8 mouse cellular contexts compared by ENCODE assay signal in the genomic region with DNA sequence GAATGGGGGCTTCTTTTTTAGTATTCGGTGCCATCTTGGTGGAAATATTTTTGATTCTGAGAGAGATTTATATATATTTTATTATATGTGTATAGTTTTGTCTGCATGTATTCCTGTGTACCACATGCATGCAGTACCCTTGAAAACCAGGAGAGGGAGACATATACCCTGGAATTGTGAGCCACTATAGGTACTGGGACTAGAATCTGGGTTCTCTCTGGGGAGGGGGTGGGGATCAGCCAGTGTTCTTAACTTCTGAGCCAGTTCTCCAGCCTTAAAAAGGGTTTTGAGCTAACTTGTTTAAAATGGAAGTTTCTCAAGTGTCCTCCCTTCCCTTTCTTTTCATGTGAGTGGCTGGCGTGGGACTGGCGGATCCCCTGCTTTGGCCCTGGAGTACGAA. TPM values are rescaled to one million over a fixed set of nuclear protein-coding genes. Genes with fewer than 3 reads are reported as not detected.
DNase-seq lines count a peak whose midpoint lies in the region; ATAC-seq and TF ChIP-seq lines count a peak whose summit lies in the region.

No protein-coding gene starts in this region.

- H3K79me3 ChIP-seq in C2C12 (ENCODE audit: low read depth), result no peaks in the 10 kb centered on the region

- H3K4me1 ChIP-seq in lung, embryonic 14.5 days (ENCODE audit: insufficient read depth), result no peaks in the 10 kb centered on the region

- TF ChIP-seq CTCF in C2C12 (IDR thresholded peaks at IDR 0.05; ENCODE audit: control insufficient read depth, insufficient read depth, insufficient read length), result peak; percentile 2
- peak; percentile 86 for TF ChIP-seq CTCF in lung, embryonic 14.5 days (IDR thresholded peaks at IDR 0.05; ENCODE audit: low read depth)

- H3K36me3 ChIP-seq in C2C12 (ENCODE audit: control insufficient read depth, insufficient read depth), result no peaks in the 10 kb centered on the region
- no peaks in the 10 kb centered on the region for H3K36me3 ChIP-seq in lung, embryonic 14.5 days (ENCODE audit: insufficient read depth)

- WGBS in lung, embryonic 14.5 days, result 63% methylated on average over 4 of the region's 4 CpGs

- peaks cover 57% of the 10 kb centered on the region for H3K27me3 ChIP-seq in C2C12 (ENCODE audit: control insufficient read depth, insufficient read depth, insufficient read length)
- no peaks in the 10 kb centered on the region for H3K27me3 ChIP-seq in lung, embryonic 14.5 days (ENCODE audit: insufficient read depth, low read length)

- no peaks in the 10 kb centered on the region for H3K9me3 ChIP-seq in lung, embryonic 14.5 days (ENCODE audit: low read depth, low read length)

- no peaks in the 10 kb centered on the region for H3K79me2 ChIP-seq in C2C12 (ENCODE audit: control insufficient read depth, insufficient read depth)

- peak; percentile 72 for DNase-seq in gastrocnemius, adult 18-20 months (ENCODE audit: low spot score)
- DNase-seq in gastrocnemius, postnatal 25 days, result no peak
- peak; percentile 37 for DNase-seq in brain, embryonic 18.5 days (ENCODE audit: low read depth, low spot score)
- DNase-seq in fibroblast of lung, adult 2 months (ENCODE audit: low read depth), result peak; percentile 22
- DNase-seq in kidney, postnatal 14 days, result peak; percentile 73
- DNase-seq in lung, embryonic 14.5 days, result peak; percentile 87
- peak; percentile 49 for DNase-seq in skeletal muscle tissue, adult 2 months (ENCODE audit: low read depth, low spot score)

- H3K9ac ChIP-seq in lung, embryonic 14.5 days, result no peak overlapping the region

- no peak overlapping the region for H3K4me2 ChIP-seq in lung, embryonic 14.5 days

- no peak overlapping the region for H3K4me3 ChIP-seq in C2C12 (ENCODE audit: insufficient read depth, poor library complexity, severe bottlenecking)
- H3K4me3 ChIP-seq in lung, embryonic 14.5 days (ENCODE audit: low read depth, low read length), result no peak overlapping the region

- H3ac ChIP-seq in C2C12 (ENCODE audit: control insufficient read depth, insufficient read length, low read depth), result no peak overlapping the region

- no peak; the same call in 1 of the 2 replicates for ATAC-seq in lung, embryonic 14.5 days (ENCODE audit: insufficient read depth)

- H3K27ac ChIP-seq in lung, embryonic 14.5 days (ENCODE audit: low read depth), result no peak overlapping the region

TF ChIP-seq in C2C12, 6 proteins besides CTCF, POLR2A, EP300 and RAD21:
- no peak for TF ChIP-seq FOSL1 (IDR thresholded peaks at IDR 0.05; ENCODE audit: insufficient read depth, low read length, poor library complexity, severe bottlenecking)

RNA-seq across cellular contexts. Expression of a gene that starts 12.8 kb away (rescaled TPM):
- under 1 TPM; 0.21 to 0.33 TPM for total RNA-seq in gastrocnemius, adult 18-20 months (2021)
- total RNA-seq in gastrocnemius, postnatal 25 days (2021), result under 1 TPM; 0.26 to 0.40 TPM
- 0.07 TPM for polyA plus RNA-seq in C2C12 (2012; fragmentation: generic; extraction: Trizol)
- polyA plus RNA-seq in lung, embryonic 14.5 days (2014; fragmentation: Nextera tagmentation; extraction: Ambion mirVana), result 1.0 and 1.6 TPM in 2 replicates

RNA-seq across cellular contexts. Expression of a gene that starts 35.0 kb away (rescaled TPM):
- total RNA-seq in gastrocnemius, adult 18-20 months (2021), result 10 to 100 TPM; 34.7 to 34.9 TPM
- total RNA-seq in gastrocnemius, postnatal 25 days (2021), result 10 to 100 TPM; 28.6 to 30.7 TPM
- 41.4 TPM for polyA plus RNA-seq in C2C12 (2012; fragmentation: generic; extraction: Trizol)
- polyA plus RNA-seq in lung, embryonic 14.5 days (2014; fragmentation: Nextera tagmentation; extraction: Ambion mirVana), result 85.3 and 90.4 TPM in 2 replicates

RNA-seq across cellular contexts. Expression of a gene that starts 36.5 kb away (rescaled TPM):
- 10 to 100 TPM; 36.4 to 41.6 TPM for total RNA-seq in gastrocnemius, adult 18-20 months (2021)
- 10 to 100 TPM; 27.0 to 28.4 TPM for total RNA-seq in gastrocnemius, postnatal 25 days (2021)
- 17.5 TPM for polyA plus RNA-seq in C2C12 (2012; fragmentation: generic; extraction: Trizol)
- polyA plus RNA-seq in lung, embryonic 14.5 days (2014; fragmentation: Nextera tagmentation; extraction: Ambion mirVana), result 4.7 and 6.5 TPM in 2 replicates

RNA-seq across cellular contexts. Expression of a gene that starts 48.4 kb away (rescaled TPM):
- total RNA-seq in gastrocnemius, adult 18-20 months (2021), result 10 to 100 TPM; 32.6 TPM
- 10 to 100 TPM; 26.5 to 28.7 TPM for total RNA-seq in gastrocnemius, postnatal 25 days (2021)
- polyA plus RNA-seq in C2C12 (2012; fragmentation: generic; extraction: Trizol), result 226 TPM
- 202 and 226 TPM in 2 replicates for polyA plus RNA-seq in lung, embryonic 14.5 days (2014; fragmentation: Nextera tagmentation; extraction: Ambion mirVana)
